In genomic region chr11:107335756-107336155, GRCm38 (mm10) we compare ENCODE assay signal across 9 mouse cellular contexts.
DNase-seq lines count a peak whose midpoint lies in the region; ATAC-seq lines count a peak whose summit lies in the region.
"Had no signal": no experiment of that assay in that cellular context is flagged by ENCODE, and none has a peak within 500 bp of the region (broad histone marks: within the 10 kb centered on the region; RNA-seq: fewer than 3 reads in every experiment).

No protein-coding gene starts in this region.

- no peak for DNase-seq in kidney, postnatal 10 days
- peak; percentile 85 for DNase-seq in Muller cell, postnatal 12 days (ENCODE audit: inconsistent ontology term)
- DNase-seq in adrenal gland, postnatal 36 days: peak; percentile 14 to 39
- peak; percentile 63 to 65 for DNase-seq in heart, postnatal 10 days
- no peak for DNase-seq in ovary, postnatal 14 days (ENCODE audit: low spot score)
- DNase-seq in embryo, embryonic 10 days (ENCODE audit: low spot score): no peak

- 70% methylated on average over 11 of the region's 11 CpGs for WGBS in kidney, embryonic 14.5 days

- peaks cover 19% of the 10 kb centered on the region for H3K4me1 ChIP-seq in kidney, embryonic 14.5 days (ENCODE audit: control insufficient read depth, insufficient read depth, low read length)

- no peaks in the 10 kb centered on the region for H3K27me3 ChIP-seq in kidney, embryonic 14.5 days (ENCODE audit: control insufficient read depth, insufficient read depth, low read length)

- H3K36me3 ChIP-seq in kidney, embryonic 14.5 days (ENCODE audit: control insufficient read depth, insufficient read depth, low read length): no peaks in the 10 kb centered on the region

- intact Hi-C loops in heart, postnatal 10 days (cut with DNase I): loop anchor here (2.0 to 5.0 kb wide), 2 partner anchors 59 to 132 kb away; no protein-coding TSS in a partner anchor

- no peak overlapping the region for H3K9ac ChIP-seq in kidney, embryonic 14.5 days (ENCODE audit: low read depth, low read length)
- H3K9ac ChIP-seq: liver, embryonic 14.5 days had no signal

- no peaks in the 10 kb centered on the region for H3K9me3 ChIP-seq in kidney, embryonic 14.5 days (ENCODE audit: control insufficient read depth, low read length)

- peak overlapping the region; percentile 59; the same call in 1 of the 2 replicates for H3K27ac ChIP-seq in kidney, embryonic 14.5 days (ENCODE audit: low read depth, low read length)
- H3K27ac ChIP-seq: liver, embryonic 14.5 days had no signal

- H3K4me2 ChIP-seq in kidney, embryonic 14.5 days (replicated peaks; ENCODE audit: low read depth, low read length): 0 out of 2 replicates have a peak overlapping the region, but pooled peaks have one; percentile 2

- no peak for ATAC-seq in kidney, embryonic 14.5 days (ENCODE audit: low FRiP score, low TSS enrichment)
- ATAC-seq in megakaryocyte, adult 5-6 weeks (ENCODE audit: poor library complexity, severe bottlenecking): no peak

- no peak overlapping the region for H3K4me3 ChIP-seq in kidney, embryonic 14.5 days (ENCODE audit: low read length)

Comparison
In these comparisons a context has a peak if more than half of its experiments do, and no peak if none do; other contexts are left out.
1. DNase-seq: peak in Muller cell, postnatal 12 days (single experiment), adrenal gland, postnatal 36 days (2 of 2) and heart, postnatal 10 days (2 of 2); none in kidney, postnatal 10 days (single experiment), ovary, postnatal 14 days (single experiment) and embryo, embryonic 10 days (single experiment).